Mouse (Mus musculus) kidney, adult 9 months (tissue): ENCODE measurements around the gene Rrp8.

Experiments used
- DNase-seq: peaks from one replicate; pipeline ENCODE4 v3.0.0; 2022

Rrp8 gene

GRCm38 (mm10) chr7:105685541-105686197 lies 51.5 kb downstream of the Rrp8 start:
- no peak for DNase-seq
